Mouse (Mus musculus): ENCODE measurements around the gene Mpv17l2.
A peak's percentile ranks its signal among the peaks of the same experiment; 100 is the strongest.

Mpv17l2 gene

DNA sequence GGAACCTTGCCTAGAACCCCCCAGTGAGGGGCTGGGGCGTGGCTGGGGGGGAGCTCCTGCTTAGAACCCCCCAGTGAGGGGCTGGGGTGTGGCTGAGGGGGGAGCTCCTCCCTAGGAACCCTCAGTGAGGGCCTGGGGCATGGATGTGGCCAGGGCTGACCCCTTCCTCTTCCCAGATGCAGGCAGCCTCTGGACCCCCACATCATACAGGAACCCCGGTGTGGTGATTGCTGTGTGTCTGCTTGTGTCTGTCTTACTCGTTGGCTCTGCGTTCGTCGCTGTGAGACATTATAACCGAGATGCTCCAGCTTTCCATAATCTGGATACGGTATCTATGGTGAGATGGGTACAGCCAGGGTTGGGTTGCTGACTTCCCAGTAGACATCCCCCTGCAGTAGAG is 39.1 kb downstream of the Mpv17l2 start:
- DNase-seq (ENCODE audit: low read depth, low spot score): no peak

DNA sequence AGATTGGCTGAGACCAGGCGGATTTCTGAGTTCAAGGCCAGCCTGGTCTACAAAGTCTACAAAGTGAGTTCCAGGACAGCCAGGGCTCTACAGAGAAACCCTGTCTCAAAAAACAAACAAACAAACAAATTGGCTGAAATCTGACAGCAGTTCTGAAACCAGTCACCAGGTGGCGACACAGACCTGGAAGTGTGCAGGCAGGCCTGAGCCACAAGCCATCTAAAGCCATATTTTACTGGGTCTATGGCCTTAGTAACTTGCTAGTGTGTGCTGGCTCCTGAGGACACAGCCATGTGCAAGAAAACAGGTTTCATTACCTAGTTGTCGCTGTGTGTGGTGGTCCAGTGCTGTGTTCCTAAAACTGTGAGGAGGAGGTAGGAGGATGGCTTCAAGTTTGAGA is 40.0 kb downstream of the Mpv17l2 start:
- peak; percentile 89 for DNase-seq (ENCODE audit: low read depth, low spot score)

- no peak for DNase-seq (ENCODE audit: low read depth, low spot score)
Measured at GRCm38 (mm10) chr8:70719796-70720270, 40.9 kb downstream of the Mpv17l2 start.

- DNase-seq (ENCODE audit: low read depth, low spot score): peak; percentile 54
Measured at GRCm38 (mm10) chr8:70718297-70718696, 42.4 kb downstream of the Mpv17l2 start, which contains the start of gene Gm3336. Gene Gm3336, plus strand, starts transcription at chr8:70718543.

- DNase-seq (ENCODE audit: low read depth, low spot score): no peak
Measured at GRCm38 (mm10) chr8:70716521-70717400, 44.0 kb downstream of the Mpv17l2 start.

GRCm38 (mm10) chr8:70715086-70715485 is 45.7 kb downstream of the Mpv17l2 start:
- no peak for DNase-seq (ENCODE audit: low read depth, low spot score)

DNA sequence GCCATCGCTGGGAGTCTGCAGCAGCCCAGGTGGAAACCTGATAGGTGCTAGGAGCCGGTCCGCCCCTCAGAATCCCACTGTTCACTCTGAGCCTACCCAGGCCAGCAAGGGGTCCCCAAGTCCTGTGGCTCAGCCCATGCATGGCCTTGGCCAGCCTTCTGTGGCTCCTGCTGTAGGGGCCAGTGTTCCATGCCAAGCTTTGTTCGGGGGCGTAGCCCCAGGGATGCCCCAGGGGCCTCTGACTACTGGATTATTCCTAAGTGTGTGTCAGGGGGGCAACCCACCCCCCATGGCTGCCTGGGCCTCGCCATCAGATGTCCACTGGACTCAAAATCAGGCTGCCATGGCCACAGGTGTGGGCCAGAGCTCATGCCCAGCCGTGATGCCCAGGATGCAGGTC is 46.8 kb downstream of the Mpv17l2 start:
- no peak for DNase-seq (ENCODE audit: low read depth, low spot score)

GRCm38 (mm10) chr8:70711041-70711440 is 49.7 kb downstream of the Mpv17l2 start:
- DNase-seq (ENCODE audit: low read depth, low spot score): no peak

DNA sequence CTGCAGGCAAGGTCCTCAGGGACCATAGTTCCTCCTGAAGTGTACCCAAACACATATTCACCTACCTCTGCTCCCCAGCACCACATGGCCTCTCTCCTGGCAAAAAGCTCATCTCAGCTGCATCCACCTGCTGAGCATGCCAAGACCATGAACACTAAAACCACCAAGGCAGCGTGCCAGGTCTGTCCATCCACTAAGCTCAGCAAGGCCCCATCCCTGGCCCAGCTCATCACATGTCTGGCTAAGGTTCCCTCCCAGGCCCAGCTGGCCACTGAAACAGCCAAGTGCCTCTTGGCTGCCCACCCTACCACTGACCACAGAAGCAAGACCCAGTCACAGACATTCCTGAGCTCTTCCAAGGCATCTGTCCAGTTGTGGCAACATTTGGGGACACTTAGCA is 50.5 kb downstream of the Mpv17l2 start:
- peak; percentile 90 for DNase-seq (ENCODE audit: low read depth, low spot score)

DNA sequence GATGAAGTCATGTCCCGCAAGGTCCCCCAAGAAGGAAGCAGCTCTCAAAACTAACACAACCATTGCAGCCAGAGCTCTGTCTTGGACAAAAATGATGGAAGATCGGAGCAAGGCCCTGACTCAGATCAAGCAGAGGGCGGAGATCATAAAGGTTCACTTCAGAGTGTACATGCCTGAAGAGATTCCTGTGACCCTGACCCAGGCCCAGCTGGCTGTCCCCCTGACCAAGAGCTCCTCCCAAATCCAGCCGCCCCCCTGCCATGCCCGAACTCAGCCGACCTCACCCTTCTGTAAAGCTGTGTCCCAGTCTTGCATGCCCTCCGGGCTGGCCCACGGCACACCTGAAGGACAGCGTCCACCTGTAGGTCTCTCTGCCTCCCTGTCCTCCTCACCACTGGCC is 51.0 kb downstream of the Mpv17l2 start:
- DNase-seq (ENCODE audit: low read depth, low spot score): no peak
